Mouse (Mus musculus) fibroblast of lung, adult 2 months (primary cell): Measurements from ENCODE around the gene Ypel3.
A peak's percentile ranks its signal among the peaks of the same experiment; 100 is the strongest.
"Not testable (repeated sequence)": the region's sequence is repeated elsewhere in the genome, so short reads cannot be mapped to it uniquely, and the experiment has no call there.

ENCODE experiments used
- DNase-seq: peaks from one replicate; pipeline ENCODE4 v3.0.0-alpha.2; 2011; ENCODE audit warnings: low read depth

Gene Ypel3

DNA sequence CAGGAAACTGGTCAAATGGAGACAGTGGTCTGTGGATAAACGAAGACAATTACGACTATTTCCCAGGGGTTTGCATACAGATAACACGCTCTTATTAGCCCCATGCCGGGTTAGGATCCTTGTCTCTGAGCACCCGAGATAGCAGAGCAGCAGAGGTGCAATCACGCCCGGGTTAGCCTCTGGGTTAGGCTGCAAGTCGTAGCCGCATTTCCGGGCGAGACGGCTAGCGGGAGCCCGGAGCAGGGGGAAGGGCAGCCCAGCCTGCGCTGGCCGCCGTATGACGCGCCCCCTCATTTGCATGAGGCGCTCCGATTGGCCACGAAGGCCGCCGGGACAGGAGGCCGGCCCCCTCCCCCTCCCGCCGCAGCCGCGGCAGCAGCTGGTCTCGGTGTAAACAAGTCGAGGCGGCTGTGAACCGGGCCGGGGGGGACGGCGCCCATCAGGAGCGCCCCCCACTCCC lies at the start of gene Ypel3:
Gene Ypel3, plus strand, starts transcription at position 358 of the 460 bp plus-strand sequence.
- DNase-seq, result peak; percentile 88

DNA sequence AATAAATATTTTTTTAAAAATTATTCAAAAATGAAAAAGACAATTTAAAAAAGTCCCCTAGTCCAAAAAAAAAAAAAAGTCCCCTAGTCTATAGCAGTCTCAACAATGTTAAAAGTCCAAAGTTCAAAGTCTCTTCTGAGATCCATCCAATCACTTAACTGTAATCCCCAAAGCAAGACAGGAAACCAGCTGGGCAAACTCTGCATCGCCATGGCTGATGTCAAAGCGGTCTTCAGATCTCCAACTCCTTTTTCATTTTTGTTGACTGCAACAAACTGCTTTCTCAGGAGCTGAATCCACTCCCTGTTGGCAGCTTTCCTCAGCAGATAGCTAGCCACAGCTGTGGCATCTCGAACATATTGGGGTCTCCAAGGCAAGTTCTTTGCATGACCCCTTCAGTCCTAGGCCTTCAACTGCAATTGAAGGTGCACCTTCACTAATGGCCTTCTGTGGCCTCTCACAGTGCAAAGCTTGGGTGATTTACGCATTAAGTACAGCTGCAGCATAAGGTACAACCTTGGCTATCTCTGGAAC lies 46.4 kb upstream of the Ypel3 start:
- not testable (repeated sequence) for DNase-seq

DNA sequence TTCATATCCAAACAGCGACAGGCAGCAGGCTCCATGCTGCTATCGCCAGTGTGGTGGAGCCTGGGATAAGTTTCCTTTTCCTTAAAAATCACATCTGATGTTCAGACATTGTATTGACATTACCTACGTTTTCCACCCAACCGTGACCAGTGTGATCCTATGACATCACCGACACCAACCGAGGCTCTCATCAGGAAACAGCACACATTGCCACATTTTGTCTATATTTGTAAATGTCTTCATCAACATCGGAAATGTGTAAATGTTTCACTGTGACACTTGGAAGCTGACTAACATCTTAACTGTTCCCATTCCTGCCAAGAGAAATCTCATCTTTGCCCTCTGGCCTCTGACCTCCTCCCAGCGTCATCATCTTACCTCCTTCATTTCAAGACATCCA lies 40.6 kb upstream of the Ypel3 start:
- DNase-seq, result no peak

GRCm38 (mm10) chr7:126739551-126739950 lies 37.2 kb upstream of the Ypel3 start:
- no peak for DNase-seq

DNA sequence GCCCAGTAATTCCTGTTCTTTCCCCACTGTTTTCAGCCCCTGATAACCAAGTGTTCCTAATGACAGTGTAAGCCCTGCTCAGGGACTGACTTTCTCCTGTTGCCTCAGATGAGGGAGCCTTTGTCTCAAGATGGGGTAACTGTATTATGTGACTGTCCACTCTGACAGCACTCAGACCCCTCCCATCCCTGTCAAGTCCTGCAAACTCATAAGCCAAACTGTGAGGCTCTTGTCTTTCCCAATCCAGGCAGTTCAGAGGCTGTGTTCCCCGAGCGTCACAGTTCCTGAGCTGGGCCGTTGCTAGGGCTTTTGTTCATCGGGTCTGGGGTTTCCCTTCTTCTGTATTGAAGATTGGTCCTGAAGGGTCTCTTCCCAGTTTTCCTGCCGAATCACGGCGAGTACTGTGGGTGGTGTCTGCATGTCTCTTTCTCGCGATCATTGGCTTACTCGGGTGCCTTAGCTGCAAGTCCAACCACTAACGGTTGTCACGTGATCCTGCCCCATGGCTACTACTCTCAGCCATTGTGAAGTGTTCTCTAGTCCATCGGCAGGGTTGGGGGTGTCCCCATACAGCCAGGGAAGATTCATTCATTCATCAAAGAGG lies 36.5 kb upstream of the Ypel3 start:
- no peak for DNase-seq

GRCm38 (mm10) chr7:126740977-126741376 lies 35.8 kb upstream of the Ypel3 start:
- no peak for DNase-seq

DNA sequence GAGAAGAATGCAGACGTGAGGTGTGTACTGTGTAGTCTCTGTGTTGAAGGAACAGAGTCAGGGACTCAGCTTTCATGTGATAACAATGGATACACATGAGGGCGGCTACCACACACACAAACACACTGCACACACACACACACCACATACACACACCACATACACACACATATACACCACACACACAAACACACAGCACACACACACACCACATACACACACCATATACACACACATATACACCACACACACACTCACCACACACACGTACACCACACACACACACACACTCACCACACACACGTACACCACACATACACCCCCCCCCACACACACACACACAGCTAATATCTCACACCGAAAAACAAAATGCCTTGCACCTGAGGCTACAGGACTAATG lies 35.3 kb upstream of the Ypel3 start:
- no peak for DNase-seq

GRCm38 (mm10) chr7:126741964-126742482 lies 34.7 kb upstream of the Ypel3 start:
- no peak for DNase-seq

- DNase-seq, result no peak
Measured at GRCm38 (mm10) chr7:126746066-126746465, 30.7 kb upstream of the Ypel3 start.

DNA sequence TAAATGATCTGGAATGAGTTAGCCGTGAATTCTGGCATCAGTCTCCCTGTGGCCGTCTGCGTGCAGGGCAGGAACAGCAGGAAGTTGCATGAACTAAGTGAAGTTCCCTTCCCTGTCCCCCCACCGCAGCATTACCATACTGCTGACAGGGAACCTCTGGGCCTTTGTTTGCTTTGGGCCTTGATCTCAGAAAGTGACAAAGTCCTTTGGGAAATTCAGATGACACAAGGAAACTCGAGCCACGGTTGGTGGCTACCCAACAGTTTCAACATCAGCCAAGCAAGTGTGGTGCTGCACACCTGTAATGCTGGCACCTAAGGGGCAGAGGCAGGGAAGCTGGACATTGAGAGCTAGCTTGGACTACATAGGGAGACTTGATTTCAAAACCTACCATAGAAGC lies 30.0 kb upstream of the Ypel3 start:
- DNase-seq, result no peak

GRCm38 (mm10) chr7:126748824-126749223 lies 27.9 kb upstream of the Ypel3 start:
- no peak for DNase-seq

DNA sequence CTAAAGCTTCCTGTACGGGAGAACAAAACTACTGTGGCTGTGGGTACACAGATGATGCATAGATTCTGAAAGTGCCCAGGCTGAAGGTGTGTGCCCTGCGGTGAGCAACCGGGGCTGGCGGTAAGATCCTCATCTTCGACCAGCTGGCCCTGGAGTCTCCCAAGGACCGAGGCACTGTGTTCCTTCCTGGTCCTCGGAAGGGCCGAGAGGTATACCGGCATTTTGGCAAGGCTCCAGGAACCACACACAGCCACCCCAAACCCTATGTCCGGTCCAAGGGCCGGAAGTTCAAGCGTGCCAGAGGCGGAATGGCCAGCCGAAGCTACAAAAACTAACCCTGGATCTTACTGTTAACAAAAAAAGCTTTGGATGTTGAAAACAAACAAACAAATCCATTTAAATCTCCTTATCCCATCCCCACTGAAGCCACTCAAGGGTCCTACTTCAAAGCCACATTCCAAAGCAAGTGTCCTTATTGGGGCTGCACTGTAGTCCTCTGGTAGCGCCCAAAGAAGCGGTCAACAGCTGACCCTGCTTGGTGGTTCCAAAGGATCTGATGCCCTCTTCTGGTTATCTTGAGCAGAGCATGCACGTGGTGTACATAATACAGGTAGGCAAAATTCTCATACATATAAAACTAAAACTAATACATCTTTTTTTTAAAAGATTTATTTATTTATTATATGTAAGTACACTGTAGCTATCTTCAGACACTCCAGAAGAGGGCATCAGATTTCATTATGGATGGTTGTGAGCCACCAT lies 27.0 kb upstream of the Ypel3 start:
- DNase-seq, result no peak

DNA sequence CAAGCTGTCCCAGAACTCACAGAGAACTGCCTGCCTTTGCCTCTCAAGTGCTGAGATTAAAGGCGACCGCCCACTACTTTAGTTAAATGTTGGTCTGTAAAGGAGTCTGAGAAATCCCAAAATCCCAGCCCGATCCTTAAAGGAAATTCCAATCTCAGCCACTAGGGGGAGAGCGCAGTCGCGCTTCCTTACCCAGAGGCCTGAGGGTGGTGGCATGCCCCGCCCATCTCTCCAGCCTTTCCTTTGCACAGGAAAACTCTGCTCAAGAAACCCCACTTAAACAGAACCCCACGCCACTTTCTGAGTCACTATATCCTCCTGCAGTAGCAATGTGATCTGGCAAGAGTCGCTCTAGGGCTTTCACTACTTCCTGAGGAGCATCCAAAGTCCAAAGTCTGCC lies 21.9 kb upstream of the Ypel3 start:
- peak; percentile 67 for DNase-seq

DNA sequence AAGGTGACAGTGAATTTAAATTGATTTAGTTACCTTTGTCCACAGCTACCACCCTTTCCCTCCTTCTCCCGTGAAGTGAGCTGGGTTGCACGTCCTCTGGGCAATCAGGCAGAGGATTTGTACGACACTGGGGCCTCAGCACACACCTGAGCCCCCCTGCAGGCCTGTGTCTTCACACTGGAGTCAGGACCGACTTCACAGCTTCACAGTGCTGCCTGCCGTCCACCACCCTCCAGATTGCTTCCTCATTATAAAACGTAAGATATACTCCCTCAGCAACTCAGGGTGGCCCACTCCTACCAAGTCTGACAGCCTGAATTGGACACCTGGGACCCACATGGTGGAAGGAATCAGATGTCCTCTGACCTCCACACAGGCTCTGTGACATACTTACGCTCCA lies 18.2 kb upstream of the Ypel3 start:
- DNase-seq, result no peak

DNA sequence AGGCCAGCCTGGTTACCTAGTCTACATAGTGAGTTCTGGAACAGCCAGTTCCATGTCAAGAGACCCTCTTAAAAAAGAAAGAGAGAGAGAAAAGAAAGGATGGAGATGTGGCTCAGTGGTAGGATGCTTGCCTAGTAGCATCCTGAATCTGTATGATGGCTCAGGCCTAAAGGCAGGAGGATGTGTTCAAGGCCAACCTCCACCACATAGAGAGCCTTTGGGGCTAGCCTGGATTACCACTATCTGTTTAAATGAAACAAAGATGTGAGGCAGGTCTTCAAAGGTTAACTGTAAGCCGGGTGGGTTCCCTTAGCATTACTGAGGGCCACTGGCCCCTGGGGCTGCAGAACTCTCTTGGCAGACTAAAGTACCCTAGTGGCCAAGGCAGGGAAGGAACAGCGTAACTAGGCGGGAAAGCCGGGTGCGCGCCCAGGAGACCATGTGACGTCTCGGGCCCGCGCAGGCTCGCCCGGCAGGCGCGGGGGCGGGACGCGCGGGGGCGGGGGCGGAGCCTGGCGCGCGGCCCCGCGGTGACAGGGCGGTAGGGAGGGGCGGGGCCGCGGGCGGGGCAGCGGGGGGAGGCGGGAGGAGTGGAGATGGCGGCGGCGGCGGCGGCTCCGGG lies 17.6 kb upstream of the Ypel3 start, which contains the start of gene Mapk3:
Gene Mapk3, plus strand, starts transcription at position 552 of the 622 bp plus-strand sequence.
- DNase-seq, result peak; percentile 56

DNA sequence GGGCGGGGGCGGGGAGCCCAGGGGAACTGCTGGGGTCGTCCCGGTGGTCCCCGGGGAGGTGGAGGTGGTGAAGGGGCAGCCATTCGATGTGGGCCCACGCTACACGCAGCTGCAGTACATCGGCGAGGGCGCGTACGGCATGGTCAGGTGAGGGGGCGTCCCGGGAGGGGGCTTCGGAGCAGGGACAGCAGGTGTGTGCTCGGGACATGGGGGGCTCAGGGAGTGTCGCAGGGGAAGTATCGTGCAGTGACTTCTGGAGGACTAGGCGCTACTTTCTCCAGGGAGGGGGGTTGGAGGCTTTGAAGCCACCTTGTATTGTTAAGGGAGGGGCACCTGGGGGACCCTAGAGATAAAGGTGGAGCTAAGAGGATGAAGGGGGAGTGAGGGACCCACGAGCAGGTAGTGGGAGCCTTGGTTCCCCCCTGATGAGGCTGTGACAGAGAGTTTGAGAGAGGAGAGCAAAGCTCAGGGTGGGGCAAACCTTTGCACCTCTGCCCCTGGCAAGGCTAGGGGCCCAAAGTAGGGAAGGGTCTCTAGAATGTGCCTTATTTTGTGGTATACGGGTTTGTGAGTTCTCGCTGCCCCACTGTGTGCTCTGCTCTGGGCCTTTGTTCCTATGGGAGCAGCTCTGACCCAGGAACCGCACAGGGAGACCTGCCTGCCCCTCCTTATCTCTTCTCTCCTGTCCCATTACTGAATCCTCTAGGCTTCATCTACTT lies 16.9 kb upstream of the Ypel3 start:
- no peak for DNase-seq

GRCm38 (mm10) chr7:126760391-126760802 lies 16.4 kb upstream of the Ypel3 start:
- peak; percentile 78 for DNase-seq

- DNase-seq, result peak; percentile 68
Measured at GRCm38 (mm10) chr7:126760956-126761355, 15.8 kb upstream of the Ypel3 start.

DNA sequence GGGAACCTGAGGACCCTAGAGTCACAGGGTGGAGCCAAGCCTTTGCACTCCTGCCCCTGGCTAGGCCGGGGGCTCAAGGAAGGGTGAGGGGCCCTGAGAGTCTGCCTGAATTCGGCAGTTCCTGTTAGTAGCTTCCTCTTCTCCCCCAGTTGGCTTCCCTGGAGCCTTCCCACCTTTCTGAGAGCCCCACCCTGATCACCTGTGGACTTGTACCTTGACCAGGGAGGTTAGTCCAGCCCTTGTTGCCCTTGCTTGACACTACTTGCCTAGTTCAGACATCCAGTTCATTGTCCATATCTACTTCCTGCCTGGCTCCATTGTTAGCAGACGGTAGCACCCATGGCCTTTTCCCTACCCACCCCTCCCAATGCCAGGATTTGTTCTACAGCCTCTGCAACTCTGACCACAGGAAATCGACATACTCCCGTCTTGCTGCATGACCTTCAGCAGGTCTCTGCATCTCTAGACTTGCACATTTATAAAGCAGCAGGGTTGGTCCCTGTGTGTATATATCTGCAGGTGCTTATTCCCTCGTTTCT lies 15.2 kb upstream of the Ypel3 start:
- no peak for DNase-seq

- DNase-seq, result no peak
Measured at GRCm38 (mm10) chr7:126762471-126763008, 14.2 kb upstream of the Ypel3 start.

GRCm38 (mm10) chr7:126765540-126765939 lies 11.2 kb upstream of the Ypel3 start:
- DNase-seq, result no peak
